Mouse (Mus musculus): ENCODE measurements at regions not wholly inside any gene's neighbourhood (a gene's known extent, or its start where the extent isn't known, plus 50 kb on each side); places are given as distances from the start of the nearest gene placed in this dataset.

DNA sequence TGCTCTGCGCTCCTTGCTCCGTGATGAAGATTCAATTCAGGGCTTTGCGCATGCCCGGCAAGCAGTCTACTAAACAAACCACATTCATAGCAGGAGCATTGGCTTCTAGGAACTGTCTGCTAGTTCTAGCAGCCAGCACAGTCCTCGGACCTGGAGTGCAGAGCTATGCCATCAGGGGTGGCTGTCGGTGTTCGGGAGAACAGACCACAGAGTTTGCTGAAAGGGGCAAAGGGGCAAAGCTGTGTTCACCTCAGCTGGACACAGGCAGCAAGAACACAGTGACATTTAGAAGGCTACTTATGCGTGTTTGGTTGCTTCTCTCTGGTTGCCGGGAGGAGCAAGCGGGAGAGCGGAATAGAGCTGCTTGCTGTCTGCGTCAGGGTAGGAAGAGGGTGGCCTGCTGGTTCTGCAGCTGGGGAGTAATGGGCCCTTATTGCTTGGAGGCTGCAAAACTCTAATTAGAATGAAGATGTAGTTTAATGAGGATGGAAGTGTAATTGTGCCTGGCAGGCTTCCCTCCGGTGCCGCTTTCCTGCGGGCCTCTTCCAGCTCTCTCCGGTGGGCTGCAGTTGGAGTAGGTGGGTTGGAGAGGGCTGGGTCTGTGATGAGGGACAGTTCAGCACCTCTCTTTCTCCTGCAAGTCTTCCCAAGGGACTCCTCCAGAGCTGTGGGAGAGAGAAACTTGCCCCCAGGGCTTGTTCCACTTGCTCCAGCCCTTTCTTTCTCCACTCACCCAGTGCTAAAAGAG lies 52.5 kb upstream of the Adgre5 start:
- TF ChIP-seq CTCF (conservative IDR thresholded peaks at IDR 0.05; ENCODE audit: insufficient read depth, insufficient read length, low read depth, low read length) = no peak
- TF ChIP-seq POLR2A (IDR thresholded peaks at IDR 0.05; ENCODE audit: low read depth, low read length) = no peak
